Mouse (Mus musculus) ZHBTc4 (cell line): ENCODE results near the gene Uevld.
"Not testable (repeated sequence)": the region's sequence is repeated elsewhere in the genome, so short reads cannot be mapped to it uniquely, and the experiment has no call there.

Experiments
- DNase-seq: peaks from one replicate; pipeline ENCODE4 v3.0.0-alpha.2; 2011; ENCODE audit warnings: low read depth, low spot score

Uevld gene

DNA sequence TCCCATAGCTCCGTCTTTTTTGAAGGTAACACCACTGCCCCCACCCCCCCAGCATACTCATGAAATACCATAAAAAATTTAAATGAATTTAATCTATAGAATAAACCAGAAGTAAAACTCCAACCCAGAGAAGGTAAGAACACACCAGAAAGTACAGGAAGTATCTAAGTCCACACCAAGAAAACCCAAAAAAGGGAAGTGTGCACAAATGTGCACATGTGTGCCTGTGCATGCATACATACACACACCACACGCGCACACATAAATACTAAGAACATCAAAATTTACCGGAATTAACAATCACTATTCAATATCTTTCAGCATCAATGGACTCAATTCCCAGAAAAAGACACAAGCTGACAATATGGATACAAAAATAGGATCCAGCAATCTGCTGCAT lies 11.6 kb upstream of the Uevld start:
- no peak for DNase-seq

GRCm38 (mm10) chr7:46964070-46964469 lies 5.7 kb upstream of the Uevld start:
- DNase-seq, result no peak

DNA sequence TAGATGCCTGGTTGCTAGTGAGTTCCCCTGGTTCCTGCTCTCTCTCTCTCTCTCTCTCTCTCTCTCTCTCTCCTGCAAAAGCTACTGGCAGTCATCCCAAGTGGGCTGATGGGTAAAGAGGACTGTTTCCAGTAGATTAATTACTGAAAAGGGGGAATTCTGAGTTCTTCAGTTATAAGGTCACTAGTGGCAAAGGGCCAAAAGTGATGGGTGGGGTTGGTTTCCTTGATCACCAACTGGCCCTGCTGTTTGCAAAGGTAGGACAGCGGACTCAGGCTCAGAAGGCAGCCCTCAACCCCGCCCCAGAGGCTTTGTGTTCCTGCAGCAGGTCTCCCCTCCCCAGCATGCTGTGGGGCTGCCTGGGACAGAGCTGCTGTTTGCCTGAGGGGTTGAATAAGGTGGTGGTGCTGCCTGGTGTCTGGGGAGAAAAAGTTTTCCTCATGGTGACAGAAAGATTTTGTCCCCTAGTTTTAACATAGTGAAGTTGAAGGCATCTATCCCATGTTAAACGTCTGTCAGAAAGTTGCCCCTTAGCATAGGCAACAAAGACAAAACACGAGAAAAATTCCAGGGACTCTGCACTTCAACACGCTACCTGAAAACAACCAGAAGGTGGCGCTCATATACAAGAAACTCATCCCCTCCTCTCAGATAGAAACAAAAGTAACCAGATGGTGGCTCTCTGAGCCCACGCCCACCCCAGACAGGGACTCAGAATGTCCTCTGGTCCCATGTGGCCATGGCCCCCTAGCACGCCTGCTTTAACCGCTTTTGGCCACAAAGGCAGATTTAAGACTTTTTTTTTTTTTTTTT lies 4.7 kb upstream of the Uevld start:
- DNase-seq, result peak; percentile 85

GRCm38 (mm10) chr7:46962132-46962531 lies 3.8 kb upstream of the Uevld start:
- DNase-seq, result no peak

- no peak for DNase-seq
Observed at GRCm38 (mm10) chr7:46960991-46961390, 2.7 kb upstream of the Uevld start.

GRCm38 (mm10) chr7:46958853-46959252 lies 526 bp upstream of the Uevld start:
- DNase-seq, result no peak

- peak; percentile 52 for DNase-seq
Observed at GRCm38 (mm10) chr7:46935847-46936246, 22.5 kb downstream of the Uevld start.

DNA sequence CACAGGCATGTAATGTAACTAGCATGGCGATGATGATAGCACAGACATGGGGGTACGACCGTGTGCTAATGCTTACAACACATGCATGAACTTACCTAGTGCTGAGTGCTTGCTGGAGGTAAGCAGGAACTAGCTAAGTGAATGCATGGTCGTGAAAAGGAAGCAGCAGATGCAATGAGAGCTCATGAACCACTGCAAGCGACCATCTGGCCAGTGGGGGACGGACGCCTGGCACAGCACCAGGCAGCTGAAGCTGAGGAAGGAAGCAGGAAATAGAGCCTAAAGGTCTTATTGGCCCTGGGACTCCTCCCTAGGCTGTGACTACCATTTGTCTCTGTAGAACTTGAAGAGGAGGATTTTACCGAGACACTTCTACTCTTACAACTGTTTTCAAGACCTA lies 23.5 kb downstream of the Uevld start:
- DNase-seq, result no peak

- DNase-seq, result no peak
Observed at GRCm38 (mm10) chr7:46931370-46931769, 27.0 kb downstream of the Uevld start.

DNA sequence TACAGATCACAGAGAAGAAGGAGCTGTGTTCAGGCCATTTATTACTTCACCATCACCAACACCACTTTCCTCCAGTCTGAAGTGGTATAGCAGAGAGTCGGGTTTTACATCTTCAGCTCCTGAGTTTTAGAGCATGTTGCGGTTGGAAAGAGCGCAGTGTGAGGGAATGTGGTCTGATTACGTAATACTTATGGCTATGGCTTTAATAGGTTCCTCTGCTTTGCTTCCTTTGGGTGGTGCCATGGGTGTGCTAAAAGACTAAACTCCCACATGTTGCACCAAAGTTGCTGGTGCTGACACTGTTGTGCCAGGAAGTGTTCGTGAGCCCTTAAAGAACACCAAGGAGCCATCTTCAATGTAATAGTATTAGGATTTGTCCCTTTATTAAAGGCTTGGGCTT lies 30.0 kb downstream of the Uevld start:
- DNase-seq, result no peak

- DNase-seq, result no peak
Observed at GRCm38 (mm10) chr7:46922075-46922474, 36.3 kb downstream of the Uevld start.

DNA sequence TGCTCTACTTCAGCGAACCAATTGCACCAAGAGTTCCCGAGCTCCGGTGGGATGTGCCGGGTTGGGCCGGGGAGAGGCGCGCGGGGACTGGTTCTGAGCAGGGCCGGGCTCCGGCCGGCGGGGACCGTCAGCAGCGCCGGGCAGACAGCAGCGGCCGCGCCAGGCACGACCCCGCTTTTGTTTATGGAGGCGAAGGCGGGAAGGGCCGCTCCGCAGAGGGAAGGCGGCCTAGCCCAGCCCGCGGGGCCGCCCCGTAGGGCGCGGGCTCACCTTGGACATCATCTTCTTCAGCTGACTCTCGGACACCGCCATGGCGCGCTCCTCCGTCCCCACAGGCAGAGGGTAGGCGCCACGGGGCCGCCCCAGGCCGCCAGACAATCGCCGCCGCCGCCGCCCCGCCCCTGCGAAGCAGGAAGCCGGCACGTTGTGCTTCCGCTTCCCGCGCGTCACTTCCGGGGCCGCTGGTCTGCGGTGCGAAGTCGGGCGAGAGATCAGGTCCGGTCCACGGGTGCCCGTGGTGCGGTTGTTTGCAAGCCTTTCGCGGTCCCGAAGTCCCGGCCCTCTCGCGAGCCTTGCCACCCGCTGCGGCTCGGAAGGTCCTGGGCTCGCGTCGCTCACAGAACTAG lies 38.7 kb downstream of the Uevld start, which contains the start of gene Tsg101:
Gene Tsg101, minus strand, starts transcription at position 419 of the 626 bp plus-strand sequence.
- DNase-seq, result peak; percentile 95

DNA sequence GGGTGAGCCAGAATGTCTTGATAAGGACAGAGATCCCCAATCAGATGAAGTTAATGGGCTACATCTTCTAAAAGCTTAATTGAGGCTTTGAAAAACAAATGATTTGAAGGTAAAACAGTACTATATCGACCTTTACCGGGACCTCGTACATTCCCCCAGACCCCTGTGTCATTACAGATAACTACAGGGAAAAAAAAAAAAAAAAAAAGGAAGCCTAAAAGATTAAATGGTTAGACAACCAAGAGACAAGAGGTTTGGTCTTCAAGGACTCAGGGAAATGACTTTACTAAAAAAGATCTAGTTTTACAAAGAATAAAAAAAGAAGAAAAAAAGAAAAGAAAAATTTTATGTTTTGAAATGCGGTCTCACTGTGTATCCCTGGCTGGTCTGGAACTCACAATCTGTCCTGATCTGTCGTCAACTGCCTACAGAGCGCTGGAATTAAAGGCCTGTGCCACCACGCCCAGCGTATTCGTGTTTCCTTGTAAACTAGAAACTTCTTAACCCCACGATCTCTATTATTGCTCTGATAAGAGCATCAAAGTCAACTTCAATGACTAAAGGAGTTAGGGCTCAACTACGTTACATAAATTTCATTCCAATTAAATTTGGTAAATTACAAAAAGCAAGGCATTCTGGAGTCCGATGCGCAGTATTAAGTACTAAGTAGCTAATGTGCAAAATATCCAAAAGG lies 39.5 kb downstream of the Uevld start:
- DNase-seq, result peak; percentile 29

- DNase-seq, result no peak
Observed at GRCm38 (mm10) chr7:46916376-46916775, 42.0 kb downstream of the Uevld start.

GRCm38 (mm10) chr7:46911250-46911649 lies 47.1 kb downstream of the Uevld start:
- no peak for DNase-seq

DNA sequence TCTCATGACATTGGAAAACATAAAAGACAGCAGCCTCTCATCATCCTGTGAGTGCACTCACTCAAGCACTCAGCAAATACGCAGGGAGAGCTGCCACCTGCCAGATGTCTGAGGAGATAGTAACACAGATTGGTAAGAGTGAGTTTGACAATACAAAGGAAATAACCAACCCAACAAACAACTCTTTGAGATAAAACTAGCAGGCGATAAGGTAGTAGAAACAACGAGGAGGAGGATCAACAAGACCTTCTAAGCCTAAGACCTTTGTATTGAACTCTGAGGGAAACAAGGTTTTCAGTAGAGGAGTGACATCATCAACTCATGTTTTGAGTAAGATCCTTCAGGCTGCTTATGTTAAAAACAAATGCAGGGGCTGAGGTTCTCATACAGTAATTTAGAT lies 59.0 kb downstream of the Uevld start:
- DNase-seq, result no peak

DNA sequence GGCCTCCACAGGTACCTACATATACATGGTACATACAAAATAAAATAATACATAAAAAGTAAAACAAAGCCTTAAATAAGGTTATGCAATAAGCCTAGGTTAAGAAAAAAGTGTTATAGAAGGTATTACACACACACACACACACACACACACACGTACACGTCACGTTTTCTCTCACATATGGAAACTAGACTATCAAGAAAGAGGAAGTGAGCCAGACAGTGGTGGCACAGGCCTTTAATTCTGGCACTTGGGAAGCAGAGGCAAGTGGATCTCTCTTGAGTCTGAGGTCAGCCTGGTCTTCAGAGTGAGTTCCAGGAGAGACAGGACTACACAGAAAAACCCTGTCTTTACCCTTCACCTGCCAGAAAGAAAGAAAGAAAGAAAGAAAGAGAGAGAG lies 62.8 kb downstream of the Uevld start:
- no peak for DNase-seq

GRCm38 (mm10) chr7:46883304-46883703 lies 75.0 kb downstream of the Uevld start:
- no peak for DNase-seq

DNA sequence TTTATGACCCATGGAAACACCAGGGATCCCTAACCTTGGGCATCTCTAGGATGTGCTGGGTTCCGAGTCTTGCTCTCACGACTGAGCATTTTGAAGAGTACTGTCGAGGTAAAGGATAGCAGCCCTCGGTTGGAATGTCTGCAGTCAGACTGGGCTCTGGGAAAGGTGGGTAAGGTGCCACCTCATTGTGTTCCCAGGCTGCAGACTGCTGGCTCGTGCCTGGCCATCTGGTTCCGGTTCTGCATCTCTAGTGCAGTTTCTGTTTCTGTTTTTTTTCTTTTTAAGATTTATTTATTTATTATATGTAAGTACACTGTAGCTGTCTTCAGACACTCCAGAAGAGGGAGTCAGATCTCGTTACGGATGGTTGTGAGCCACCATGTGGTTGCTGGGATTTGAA lies 76.4 kb downstream of the Uevld start:
- not testable (repeated sequence) for DNase-seq

GRCm38 (mm10) chr7:46880992-46881391 lies 77.3 kb downstream of the Uevld start:
- no peak for DNase-seq

- DNase-seq, result no peak
Observed at GRCm38 (mm10) chr7:46879851-46880250, 78.5 kb downstream of the Uevld start.

- no peak for DNase-seq
Observed at GRCm38 (mm10) chr7:46877255-46877654, 81.1 kb downstream of the Uevld start.

DNA sequence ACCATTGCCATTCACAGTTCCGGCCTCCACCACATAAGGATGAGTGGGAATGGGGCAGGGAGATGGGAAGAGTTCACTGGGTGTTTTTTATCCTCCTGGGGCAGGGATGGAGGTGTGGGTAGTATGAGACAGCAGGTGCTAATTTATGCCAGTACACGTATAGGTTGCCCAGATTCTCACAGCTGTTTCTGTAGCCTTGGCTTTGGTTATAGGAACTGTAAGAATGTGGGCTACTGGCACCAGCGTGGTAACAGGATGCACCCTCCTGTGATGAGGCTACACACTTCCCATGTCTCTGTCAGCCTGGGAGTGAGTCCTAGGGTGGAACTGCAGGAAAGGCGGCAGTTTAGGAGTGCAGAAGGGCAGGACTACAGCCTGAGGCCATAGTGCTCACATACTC lies 81.5 kb downstream of the Uevld start:
- no peak for DNase-seq
